Mouse (Mus musculus) E14TG2a.4 (cell line): ENCODE results near the gene Relb.

Source experiments
- CTCF ChIP-seq: conservative IDR thresholded peaks from 2 replicates; pipeline ENCODE4 v1.5.1; 2014; ENCODE audit warnings: low read length
- POU5F1 ChIP-seq: IDR thresholded peaks from 2 replicates; pipeline ENCODE4 v1.6.1; 2014; ENCODE audit warnings: low read length, borderline replicate concordance

GRCm38 (mm10) chr7:19664955-19665841, 36.0 kb upstream of the Relb start, which contains the start of gene Clptm1:
- TF ChIP-seq CTCF (peak; percentile 28; the same call in 1 of the 2 replicates), POU5F1 (no peak)
